Mouse (Mus musculus) CH12.LX (cell line): ENCODE results near the gene Pcyox1. TPM values are rescaled to one million over a fixed set of nuclear protein-coding genes. Genes with fewer than 3 reads are reported as not detected.
A peak's percentile ranks its signal among the peaks of the same experiment; 100 is the strongest.

Source experiments
- DNase-seq: peaks from one replicate; pipeline ENCODE4 v3.0.0-alpha.2; 2013; ENCODE audit errors: extremely low read depth
- H3K27ac ChIP-seq: 2 replicates; pipeline ENCODE4 v1.5.1; 2012; ENCODE audit warnings: low read depth, mild to moderate bottlenecking, control low read depth, moderate library complexity; ENCODE audit not compliant: insufficient read depth
- H3K27me3 ChIP-seq: replicated peaks from 2 replicates; pipeline ENCODE3; 2012; ENCODE audit warnings: inconsistent platforms
- H3K36me3 ChIP-seq, 2 experiments: replicated peaks in 1 of 2; 2 replicates each; pipeline versions ENCODE3 to v1.6.1; 2012; ENCODE audit warnings: inconsistent platforms in 1 of 2, low read length in 1 of 2, mild to moderate bottlenecking in 1 of 2, mixed read lengths in 1 of 2, moderate library complexity in 1 of 2; ENCODE audit not compliant: control insufficient read depth in 1 of 2, insufficient read depth in 1 of 2
- H3K4me1 ChIP-seq, 2 experiments: 2 replicates each; pipeline ENCODE4 v1.6.1; 2012; ENCODE audit warnings: inconsistent platforms in 1 of 2, moderate library complexity in 1 of 2; ENCODE audit not compliant: insufficient read depth in 2 of 2, control insufficient read depth in 1 of 2
- H3K4me2 ChIP-seq: 2 replicates; pipeline ENCODE4 v1.6.1; 2012; ENCODE audit warnings: low read depth, mild to moderate bottlenecking, control low read depth; ENCODE audit not compliant: poor library complexity, insufficient read depth, severe bottlenecking
- H3K4me3 ChIP-seq, 3 experiments: fragments of 150-350 bp in 1 of 3; sonication (generic) in 1 of 3; replicated peaks in 1 of 3; 2 replicates each; pipeline versions ENCODE3 to v1.5.1; 2011 to 2012; ENCODE audit warnings: low read depth in 2 of 3, low read length in 2 of 3, mild to moderate bottlenecking in 2 of 3, moderate library complexity in 2 of 3, control low read depth in 1 of 3, improper control_type of control experiment in 1 of 3, inconsistent platforms in 1 of 3, mixed read lengths in 1 of 3; ENCODE audit not compliant: poor library complexity in 1 of 3
- H3K79me2 ChIP-seq: replicated peaks from 2 replicates; pipeline ENCODE4 v1.6.1; 2012; ENCODE audit warnings: mild to moderate bottlenecking, moderate library complexity; ENCODE audit not compliant: control insufficient read depth, poor library complexity, insufficient read depth, severe bottlenecking; ENCODE audit errors: extremely low read depth
- H3K9ac ChIP-seq: 2 replicates; pipeline ENCODE4 v1.6.1; 2012; ENCODE audit warnings: low read depth, mild to moderate bottlenecking, control low read depth, moderate library complexity; ENCODE audit not compliant: insufficient read depth
- H3K9me3 ChIP-seq: replicated peaks from 2 replicates; pipeline ENCODE3; 2012; ENCODE audit warnings: low read length, inconsistent platforms, mixed read lengths
- BHLHE40 ChIP-seq: IDR thresholded peaks from 2 replicates; pipeline ENCODE4 v1.6.1; 2011; ENCODE audit warnings: mild to moderate bottlenecking, low read depth, low read length, improper control_type of control experiment
- CHD2 ChIP-seq: IDR thresholded peaks from 2 replicates; pipeline ENCODE4 v1.6.1; 2011; ENCODE audit warnings: low read length, improper control_type of control experiment
- CTCF ChIP-seq, 2 experiments: IDR thresholded peaks in 1 of 2; conservative IDR thresholded peaks in 1 of 2; 2 replicates each; pipeline ENCODE4 v1.5.1; 2011 to 2012; ENCODE audit warnings: low read depth in 2 of 2, low read length in 2 of 2, improper control_type of control experiment in 1 of 2, inconsistent platforms in 1 of 2, mild to moderate bottlenecking in 1 of 2, moderate library complexity in 1 of 2
- ELF1 ChIP-seq: IDR thresholded peaks from 2 replicates; pipeline ENCODE4 v1.6.1; 2014; ENCODE audit warnings: low read depth, mild to moderate bottlenecking, inconsistent platforms, low read length, improper control_type of control experiment
- EP300 ChIP-seq: IDR thresholded peaks from 2 replicates; pipeline ENCODE4 v1.6.1; 2011; ENCODE audit warnings: low read length, improper control_type of control experiment
- ETS1 ChIP-seq: conservative IDR thresholded peaks from 2 replicates; pipeline ENCODE4 v1.6.1; 2012; ENCODE audit warnings: low read depth, mild to moderate bottlenecking, inconsistent platforms, low read length, improper control_type of control experiment, moderate library complexity
- HCFC1 ChIP-seq: IDR thresholded peaks from 2 replicates; pipeline ENCODE4 v1.6.1; 2012; ENCODE audit warnings: low read depth, mild to moderate bottlenecking, inconsistent platforms, low read length, improper control_type of control experiment
- IRF4 ChIP-seq: IDR thresholded peaks from 2 replicates; pipeline ENCODE4 v1.6.1; 2014; ENCODE audit warnings: low read depth, mild to moderate bottlenecking, inconsistent platforms, low read length, improper control_type of control experiment
- JUN ChIP-seq: IDR thresholded peaks from 2 replicates; pipeline ENCODE4 v1.6.1; 2011; ENCODE audit warnings: low read depth, mild to moderate bottlenecking, low read length, improper control_type of control experiment, moderate library complexity; ENCODE audit not compliant: insufficient read depth
- JUND ChIP-seq: conservative IDR thresholded peaks from 2 replicates; pipeline ENCODE4 v1.6.1; 2011; ENCODE audit warnings: low read depth, low read length, improper control_type of control experiment
- KAT2A ChIP-seq: IDR thresholded peaks from 2 replicates; pipeline ENCODE4 v1.6.1; 2012; ENCODE audit warnings: low read length, improper control_type of control experiment, inconsistent platforms; ENCODE audit not compliant: insufficient replicate concordance
- MAX ChIP-seq: IDR thresholded peaks from 2 replicates; pipeline ENCODE4 v1.6.1; 2011; ENCODE audit warnings: low read length, improper control_type of control experiment
- MEF2A ChIP-seq: IDR thresholded peaks from 2 replicates; pipeline ENCODE4 v1.6.1; 2014; ENCODE audit warnings: low read depth, mild to moderate bottlenecking, inconsistent platforms, low read length, improper control_type of control experiment, borderline replicate concordance
- MXI1 ChIP-seq: IDR thresholded peaks from 2 replicates; pipeline ENCODE4 v1.6.1; 2011; ENCODE audit warnings: mild to moderate bottlenecking, low read depth, low read length, improper control_type of control experiment
- MYC ChIP-seq: IDR thresholded peaks from 2 replicates; pipeline ENCODE4 v1.6.1; 2011; ENCODE audit warnings: low read depth, mild to moderate bottlenecking, improper control_type of control experiment, low read length
- NRF1 ChIP-seq: IDR thresholded peaks from 2 replicates; pipeline ENCODE4 v1.6.1; 2014; ENCODE audit warnings: low read depth, mild to moderate bottlenecking, inconsistent platforms, low read length, improper control_type of control experiment, moderate library complexity
- POLR2A ChIP-seq: IDR thresholded peaks from 2 replicates; pipeline ENCODE4 v1.6.1; 2011; ENCODE audit warnings: low read depth, mild to moderate bottlenecking, improper control_type of control experiment, low read length
- POLR2AphosphoS2 ChIP-seq: IDR thresholded peaks from 2 replicates; pipeline ENCODE4 v1.6.1; 2011; ENCODE audit warnings: low read depth, low read length, improper control_type of control experiment
- RAD21 ChIP-seq: IDR thresholded peaks from 2 replicates; pipeline ENCODE4 v1.6.1; 2011; ENCODE audit warnings: low read depth, mild to moderate bottlenecking, low read length, improper control_type of control experiment, moderate library complexity
- RCOR1 ChIP-seq: conservative IDR thresholded peaks from 2 replicates; pipeline ENCODE4 v1.6.1; 2012; ENCODE audit warnings: low read depth, mild to moderate bottlenecking, inconsistent platforms, low read length, improper control_type of control experiment
- TBP ChIP-seq: conservative IDR thresholded peaks from 2 replicates; pipeline ENCODE4 v1.6.1; 2011; ENCODE audit warnings: low read depth, low read length, improper control_type of control experiment
- TCF12 ChIP-seq: IDR thresholded peaks from 2 replicates; pipeline ENCODE4 v1.6.1; 2014; ENCODE audit warnings: low read depth, mild to moderate bottlenecking, inconsistent platforms, low read length, improper control_type of control experiment
- UBTF ChIP-seq: IDR thresholded peaks from 2 replicates; pipeline ENCODE4 v1.6.1; 2012; ENCODE audit warnings: low read depth, mild to moderate bottlenecking, inconsistent platforms, low read length, improper control_type of control experiment, moderate library complexity
- USF1 ChIP-seq: IDR thresholded peaks from 2 replicates; pipeline ENCODE4 v1.6.1; 2014; ENCODE audit warnings: low read depth, mild to moderate bottlenecking, inconsistent platforms, low read length, improper control_type of control experiment
- ZC3H11A ChIP-seq: IDR thresholded peaks from 2 replicates; pipeline ENCODE4 v1.6.1; 2012; ENCODE audit warnings: low read depth, mild to moderate bottlenecking, inconsistent platforms, low read length, improper control_type of control experiment
- ZKSCAN1 ChIP-seq: IDR thresholded peaks from 2 replicates; pipeline ENCODE4 v1.6.1; 2012; ENCODE audit warnings: low read depth, inconsistent platforms, low read length, improper control_type of control experiment, borderline replicate concordance
- ZMIZ1 ChIP-seq: IDR thresholded peaks from 2 replicates; pipeline ENCODE4 v1.6.1; 2012; ENCODE audit warnings: low read depth, mild to moderate bottlenecking, inconsistent platforms, low read length, improper control_type of control experiment
- ZNF384 ChIP-seq: IDR thresholded peaks from 2 replicates; pipeline ENCODE4 v1.6.1; 2012; ENCODE audit warnings: low read depth, low read length, improper control_type of control experiment, inconsistent platforms
- dilution Hi-C: fragments of 300-500 bp; cut with MboI; formaldehyde crosslinking; loops from 2 replicates; pipeline ENCODE4 v1.14.3; 2020; ENCODE audit warnings: low sequenced_read_pairs; ENCODE audit not compliant: extremely low pct_unique_long_range_greater_than_20kb, extremely low pct_ligation_motif_present
- in situ Hi-C: fragments of 300-500 bp; cut with MboI; formaldehyde crosslinking; loops from 3 replicates; pipeline ENCODE4 v1.14.3; 2019; ENCODE audit warnings: low sequenced_read_pairs, low pct_ligation_motif_present, low pct_unique_long_range_greater_than_20kb, mixed read lengths
- polyA plus RNA-seq: library from polyadenylated mRNA; unstranded; fragments of >175 nt; gene quantifications from 2 replicates; pipeline ENCODE4 v1.2.1, GENCODE M21; 2012; ENCODE audit warnings: low read depth; ENCODE audit not compliant: insufficient read length
- total RNA-seq, 2 experiments: library from RNA; depleted of rRNA; stranded (reverse); fragments of 300-350 nt in 1 of 2; fragments of >200 nt in 1 of 2; gene quantifications; 2 replicates each; pipeline ENCODE4 v1.2.3; 2012 to 2014

The Pcyox1 gene
- total and polyA plus RNA-seq, 3 experiments = 8.7 to 12.9 (median 12.8) TPM

GRCm38 (mm10) chr6:86400972-86401371 is 4.0 kb upstream of the Pcyox1 start (continued):
- TF ChIP-seq ZKSCAN1 (no peak), JUND (peak; percentile 12; the same call in 1 of the 2 replicates), MYC (peak; percentile 75), RAD21 (peak; percentile 98), MEF2A (peak; percentile 60), MXI1 (peak; percentile 76; the same call in 1 of the 2 replicates), BHLHE40 (peak; percentile 74), ZNF384 (0 out of 2 replicates have a peak, but pooled peaks have one; percentile 43), MAX (peak; percentile 77), TBP (no peak), TCF12 (peak; percentile 67)
- TF ChIP-seq, all 38 proteins: peak for 25

- Histone ChIP-seq H3K27ac (no peak overlapping the region), H3K36me3 (no peaks in the 10 kb centered on the region), H3K4me2 (no peak overlapping the region), H3K9ac (no peak overlapping the region), H3K27me3 (peaks cover 8% of the 10 kb centered on the region), H3K4me1 (peaks cover 3 to 25% of the 10 kb centered on the region in 2 experiments; a peak in 3 of 4 replicates), H3K9me3 (no peaks in the 10 kb centered on the region), H3K4me3 (no peak overlapping the region), H3K79me2 (peaks cover 3% of the 10 kb centered on the region)
- in situ Hi-C loops = loop anchor here (5.0 kb wide), 1 partner anchor 33 kb away; the partner anchor contains the start of gene Fam136a
- DNase-seq = no peak
- no peak for TF ChIP-seq ZC3H11A
- TF ChIP-seq ETS1 = no peak
- no peak for TF ChIP-seq IRF4
- no peak for TF ChIP-seq ELF1
- no peak for TF ChIP-seq ZNF384
- no peak for TF ChIP-seq USF1
- dilution Hi-C loops = no loop called here
Observed at GRCm38 (mm10) chr6:86399995-86400394, 3.0 kb upstream of the Pcyox1 start.

GRCm38 (mm10) chr6:86398986-86399385 is 2.0 kb upstream of the Pcyox1 start:
- H3K9me3 ChIP-seq = no peaks in the 10 kb centered on the region
- no peak overlapping the region for H3K27ac ChIP-seq
- DNase-seq = no peak
- dilution Hi-C loops = no loop called here
- peaks cover 4 to 5% of the 10 kb centered on the region in 2 experiments for H3K36me3 ChIP-seq
- TF ChIP-seq MEF2A (no peak), ZMIZ1 (no peak), UBTF (no peak), RCOR1 (no peak), JUND (no peak), MXI1 (no peak), HCFC1 (no peak), NRF1 (no peak), TCF12 (no peak), POLR2A (no peak), CHD2 (no peak), KAT2A (no peak), CTCF (conservative IDR thresholded peaks at IDR 0.05 in 1 of 2, IDR thresholded peaks at IDR 0.05 in 1 of 2; ENCODE audit: low read depth in 2 of 2, low read length in 2 of 2) (no peak), EP300 (no peak), RAD21 (no peak), JUN (no peak), ZNF384 (no peak), POLR2AphosphoS2 (no peak)
- peaks cover 3 to 25% of the 10 kb centered on the region in 2 experiments; a peak in 3 of 4 replicates for H3K4me1 ChIP-seq
- H3K79me2 ChIP-seq = no peaks in the 10 kb centered on the region; the same call in 1 of the 2 replicates
- no peak overlapping the region for H3K9ac ChIP-seq
- no peak overlapping the region for H3K4me3 ChIP-seq
- no peak overlapping the region for H3K4me2 ChIP-seq
- peaks cover 8% of the 10 kb centered on the region for H3K27me3 ChIP-seq
- in situ Hi-C loops = no loop called here
